Mouse (Mus musculus) C2C12 (cell line): Measurements from ENCODE around the gene Krt79.

Experiments used
- CTCF ChIP-seq: IDR thresholded peaks from one replicate; pipeline ENCODE4 v1.5.1; 2011; ENCODE audit not compliant: control insufficient read depth, insufficient read depth, insufficient read length
- MAX ChIP-seq: IDR thresholded peaks from one replicate; pipeline ENCODE4 v1.6.1; 2011; ENCODE audit warnings: mild to moderate bottlenecking, control low read depth

DNA sequence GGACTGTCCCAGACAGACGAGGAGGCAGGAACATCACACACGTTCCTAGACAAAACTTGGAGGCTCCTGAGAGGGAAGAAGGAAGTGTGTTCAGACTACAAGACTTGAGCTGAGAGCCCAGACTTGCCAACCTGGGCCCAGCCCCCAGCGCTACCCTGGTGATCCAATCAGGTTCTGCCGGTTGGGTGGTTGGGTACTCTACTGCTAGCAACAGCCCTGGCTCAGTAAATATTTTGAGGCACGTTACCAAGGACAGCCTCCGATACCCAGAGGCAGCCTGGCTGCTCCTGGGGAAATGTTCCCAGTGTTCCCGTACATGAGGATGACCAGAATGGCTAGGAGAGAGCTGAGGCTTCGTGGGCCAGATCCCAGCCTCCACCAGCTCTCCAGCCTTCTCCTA lies 26.7 kb upstream of the Krt79 start:
- TF ChIP-seq CTCF (no peak), MAX (no peak)
